Mouse (Mus musculus) liver, embryonic 12.5 days (tissue): ENCODE results near the gene Cwh43. TPM values are rescaled to one million over a fixed set of nuclear protein-coding genes. Genes with fewer than 3 reads are reported as not detected.
A peak's percentile ranks its signal among the peaks of the same experiment; 100 is the strongest.

Source experiments
- ATAC-seq: fragments of 200-750 bp; cut with Nextera tagmentation; 2 replicates; pipeline ENCODE4 v1.8.0; 2017; ENCODE audit warnings: moderate number of reproducible peaks, mild to moderate bottlenecking, moderate library complexity
- H3K27ac ChIP-seq: fragments of 300-500 bp; sonication (generic); 2 replicates; pipeline ENCODE4 v1.5.1; 2016; ENCODE audit warnings: mild to moderate bottlenecking
- H3K27me3 ChIP-seq: fragments of 300-500 bp; sonication (generic); replicated peaks from 2 replicates; pipeline ENCODE4 v1.6.1; 2016; ENCODE audit warnings: mild to moderate bottlenecking, moderate library complexity
- H3K36me3 ChIP-seq: fragments of 300-500 bp; sonication (generic); 2 replicates; pipeline ENCODE4 v1.6.1; 2016; ENCODE audit warnings: mild to moderate bottlenecking, moderate library complexity
- H3K4me1 ChIP-seq: fragments of 300-500 bp; sonication (generic); 2 replicates; pipeline ENCODE4 v1.6.1; 2016
- H3K4me2 ChIP-seq: fragments of 300-500 bp; sonication (generic); 2 replicates; pipeline ENCODE4 v1.6.1; 2016; ENCODE audit warnings: mild to moderate bottlenecking, moderate library complexity
- H3K4me3 ChIP-seq: fragments of 300-500 bp; sonication (generic); 2 replicates; pipeline ENCODE4 v1.5.1; 2016; ENCODE audit warnings: mild to moderate bottlenecking, moderate library complexity
- H3K9ac ChIP-seq: fragments of 300-500 bp; sonication (generic); 2 replicates; pipeline ENCODE4 v1.6.1; 2016; ENCODE audit warnings: mild to moderate bottlenecking, moderate library complexity
- H3K9me3 ChIP-seq: fragments of 300-500 bp; sonication (generic); replicated peaks from 2 replicates; pipeline ENCODE4 v1.6.1; 2016; ENCODE audit warnings: mild to moderate bottlenecking, moderate library complexity
- WGBS: fragments of 180-500 bp; shearing (Covaris S2); methylation state at CpG from one replicate; pipeline ENCODE4 v1.1.7; 2016; ENCODE audit not compliant: insufficient replicate concordance; 5-methylcytosine and 5-hydroxymethylcytosine counted together
- polyA plus RNA-seq: library from polyadenylated mRNA; unstranded; fragments of >200 nt; fragmentation: Nextera tagmentation; extraction: Ambion mirVana; gene quantifications from 2 replicates; pipeline ENCODE4 v1.2.1, GENCODE M21; 2016

Cwh43 gene
- polyA plus RNA-seq, 1 experiment from 2014 or later: not detected

- no peak overlapping the region for H3K9ac ChIP-seq
- peaks cover 17% of the 10 kb centered on the region; the same call in 1 of the 2 replicates for H3K27me3 ChIP-seq
- no peaks in the 10 kb centered on the region for H3K36me3 ChIP-seq
- H3K27ac ChIP-seq: no peak overlapping the region
- H3K4me1 ChIP-seq: no peaks in the 10 kb centered on the region
- no peak overlapping the region for H3K4me3 ChIP-seq
- 40% methylated on average over 3 of the region's 3 CpGs for WGBS
- no peaks in the 10 kb centered on the region for H3K9me3 ChIP-seq
- ATAC-seq: no peak
- no peak overlapping the region for H3K4me2 ChIP-seq
Measured at GRCm38 (mm10) chr5:73373184-73373583, 32.7 kb upstream of the Cwh43 start.

DNA sequence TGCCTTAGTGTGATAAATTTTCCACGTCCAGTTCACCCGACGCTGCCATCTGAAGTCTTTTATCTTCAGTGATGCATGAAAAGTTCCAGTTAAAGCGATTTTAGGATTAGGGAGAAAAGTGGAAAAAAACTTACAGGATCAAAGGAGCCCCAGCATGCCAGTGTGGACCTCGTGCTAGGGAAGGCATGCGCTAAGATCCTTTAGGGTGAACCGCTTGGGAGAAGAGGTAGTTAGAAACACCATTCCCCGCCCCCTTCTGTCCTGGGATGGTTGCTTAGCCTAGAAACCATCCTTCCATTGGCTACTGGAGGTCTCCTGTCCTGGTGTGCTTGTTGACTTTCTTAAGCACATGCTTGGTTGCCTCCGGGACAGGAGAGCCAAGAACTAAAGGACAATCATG, 29.8 kb upstream of the Cwh43 start:
- Histone ChIP-seq H3K36me3 (no peaks in the 10 kb centered on the region), H3K27ac (no peak overlapping the region), H3K9me3 (no peaks in the 10 kb centered on the region), H3K4me3 (no peak overlapping the region), H3K9ac (no peak overlapping the region), H3K4me1 (no peaks in the 10 kb centered on the region), H3K27me3 (peaks cover 23% of the 10 kb centered on the region), H3K4me2 (no peak overlapping the region)
- WGBS: 63% methylated on average over 9 of the region's 9 CpGs
- no peak for ATAC-seq

DNA sequence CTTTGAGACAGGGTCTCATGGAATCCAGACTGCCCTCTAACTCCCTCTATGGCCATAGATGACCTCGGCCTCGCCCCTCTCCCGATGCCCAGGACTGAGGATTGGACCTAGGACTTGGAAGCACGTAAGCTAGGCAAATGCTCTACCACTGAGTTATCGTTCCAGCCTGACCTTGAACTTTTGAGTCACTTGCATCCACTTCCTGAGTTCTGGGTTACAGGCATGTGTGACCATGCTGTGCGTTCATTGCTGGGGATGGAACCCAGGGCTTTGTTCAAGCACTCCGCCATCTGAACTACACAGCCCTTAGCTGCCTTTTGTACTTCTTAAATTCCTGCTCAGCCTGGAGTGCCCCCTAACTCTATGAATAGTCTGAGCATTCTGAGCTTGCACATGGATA, 29.4 kb upstream of the Cwh43 start:
- Histone ChIP-seq H3K27me3 (peaks cover 27% of the 10 kb centered on the region), H3K9ac (no peak overlapping the region), H3K4me3 (no peak overlapping the region), H3K36me3 (no peaks in the 10 kb centered on the region), H3K4me2 (no peak overlapping the region), H3K27ac (no peak overlapping the region), H3K4me1 (no peaks in the 10 kb centered on the region), H3K9me3 (no peaks in the 10 kb centered on the region)
- no peak for ATAC-seq
- 74% methylated on average over 7 of the region's 7 CpGs for WGBS

- no peaks in the 10 kb centered on the region for H3K4me1 ChIP-seq
- WGBS: 21% methylated on average over 3 of the region's 3 CpGs
- no peaks in the 10 kb centered on the region for H3K9me3 ChIP-seq
- no peaks in the 10 kb centered on the region for H3K36me3 ChIP-seq
- no peak overlapping the region for H3K27ac ChIP-seq
- peak; percentile 85 for ATAC-seq
- H3K27me3 ChIP-seq: peaks cover 30% of the 10 kb centered on the region
- no peak overlapping the region for H3K4me2 ChIP-seq
- H3K4me3 ChIP-seq: no peak overlapping the region
- H3K9ac ChIP-seq: no peak overlapping the region
Measured at GRCm38 (mm10) chr5:73379908-73380307, 26.0 kb upstream of the Cwh43 start.

DNA sequence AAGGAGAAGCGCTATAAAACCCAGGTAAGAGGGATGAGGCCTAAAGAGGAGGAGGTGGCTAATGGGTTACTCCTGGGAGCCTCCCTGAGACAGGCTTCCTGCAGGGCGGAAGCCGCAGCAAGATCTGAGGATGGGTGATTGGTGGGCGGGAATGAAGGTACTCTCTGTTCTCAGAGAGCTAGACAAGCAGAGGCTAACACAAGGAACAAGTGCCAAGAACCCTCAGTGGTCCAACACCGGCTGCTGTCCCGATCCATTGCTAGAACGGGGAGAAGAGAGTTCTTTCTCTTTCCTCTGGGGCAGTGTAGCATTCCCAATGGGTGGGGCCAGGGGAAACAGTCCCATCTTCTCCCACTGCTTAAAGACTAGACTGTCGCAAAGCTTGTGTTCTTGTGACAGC, 25.0 kb upstream of the Cwh43 start:
- no peak overlapping the region for H3K4me2 ChIP-seq
- no peak overlapping the region for H3K4me3 ChIP-seq
- no peaks in the 10 kb centered on the region for H3K4me1 ChIP-seq
- H3K27me3 ChIP-seq: peaks cover 22% of the 10 kb centered on the region
- 44% methylated on average over 8 of the region's 8 CpGs for WGBS
- no peak overlapping the region for H3K27ac ChIP-seq
- no peaks in the 10 kb centered on the region for H3K9me3 ChIP-seq
- ATAC-seq: no peak
- H3K36me3 ChIP-seq: no peaks in the 10 kb centered on the region
- no peak overlapping the region for H3K9ac ChIP-seq

DNA sequence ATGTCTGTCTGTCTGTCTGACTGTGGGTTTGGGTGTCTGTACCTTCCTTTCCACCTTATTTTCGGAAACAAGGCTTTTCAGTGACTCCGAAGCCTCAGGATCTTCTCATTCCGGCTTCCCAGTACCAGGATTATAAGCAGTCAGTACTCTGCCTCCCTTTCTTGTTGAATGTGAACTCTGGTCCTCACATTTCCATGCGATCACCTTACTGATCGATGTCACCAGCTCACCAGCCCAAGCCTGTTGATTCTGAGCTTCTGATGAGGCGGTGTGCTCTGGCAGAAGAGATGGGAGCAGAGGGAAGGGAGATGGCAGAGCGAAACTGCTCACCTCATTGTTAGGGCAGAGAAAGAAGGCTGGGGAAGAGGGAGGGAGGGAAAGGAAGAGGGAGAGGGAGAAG, 24.4 kb upstream of the Cwh43 start:
- Histone ChIP-seq H3K27me3 (peaks cover 22% of the 10 kb centered on the region), H3K4me3 (no peak overlapping the region), H3K27ac (no peak overlapping the region), H3K9me3 (no peaks in the 10 kb centered on the region), H3K4me1 (no peaks in the 10 kb centered on the region), H3K36me3 (no peaks in the 10 kb centered on the region), H3K4me2 (no peak overlapping the region), H3K9ac (no peak overlapping the region)
- ATAC-seq: no peak
- WGBS: 72% methylated on average over 7 of the region's 7 CpGs

GRCm38 (mm10) chr5:73381976-73382540, 23.8 kb upstream of the Cwh43 start:
- Histone ChIP-seq H3K27ac (no peak overlapping the region), H3K36me3 (no peaks in the 10 kb centered on the region), H3K9me3 (no peaks in the 10 kb centered on the region), H3K4me3 (no peak overlapping the region), H3K4me1 (no peaks in the 10 kb centered on the region), H3K9ac (no peak overlapping the region), H3K4me2 (no peak overlapping the region), H3K27me3 (peaks cover 22% of the 10 kb centered on the region)
- ATAC-seq: no peak
- WGBS: 64% methylated on average over 9 of the region's 9 CpGs

DNA sequence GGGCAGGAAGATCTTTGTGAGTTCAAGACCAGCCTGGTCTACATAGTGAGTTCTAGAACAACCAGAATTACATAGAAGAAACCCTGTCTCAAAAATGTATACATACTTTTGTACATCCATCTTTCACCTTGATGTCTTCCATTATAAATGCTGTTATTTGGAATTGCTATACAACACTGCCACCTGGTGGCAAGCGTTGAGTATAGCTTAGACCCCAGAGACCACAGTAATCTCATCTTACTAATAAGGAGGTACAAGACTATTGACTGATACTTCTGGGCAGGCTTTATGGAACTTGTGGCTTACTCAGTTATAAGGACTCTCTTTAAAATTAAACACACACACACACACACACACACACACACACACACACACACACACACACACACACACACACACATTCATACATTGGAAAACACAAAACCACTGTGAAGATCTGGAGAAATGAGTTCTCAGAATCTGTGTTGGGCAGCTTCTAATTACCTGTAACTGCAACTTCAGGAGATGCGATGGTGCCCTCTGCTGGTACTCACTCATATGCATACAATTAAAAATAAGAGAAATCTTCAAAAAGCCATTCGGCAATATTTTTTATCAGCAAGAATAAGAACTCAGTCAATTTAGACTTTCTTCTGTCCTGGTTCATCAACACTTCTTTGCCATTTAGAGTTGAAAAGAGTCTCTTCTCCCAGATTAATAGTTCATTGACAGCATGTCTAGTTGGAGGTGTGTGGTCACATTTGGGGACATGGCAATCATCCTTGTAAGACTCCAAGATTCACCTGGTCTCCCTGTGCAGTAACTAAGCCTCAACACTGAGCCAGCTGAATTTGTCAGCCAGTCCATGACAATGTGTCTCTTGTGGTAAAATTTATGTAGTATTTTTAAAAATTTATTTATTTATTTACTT, 22.9 kb upstream of the Cwh43 start:
- ATAC-seq: no peak
- H3K27ac ChIP-seq: no peak overlapping the region
- no peaks in the 10 kb centered on the region for H3K36me3 ChIP-seq
- peaks cover 22% of the 10 kb centered on the region for H3K27me3 ChIP-seq
- 25% methylated on average over 3 of the region's 3 CpGs for WGBS
- H3K4me3 ChIP-seq: no peak overlapping the region
- no peaks in the 10 kb centered on the region for H3K9me3 ChIP-seq
- no peak overlapping the region for H3K4me2 ChIP-seq
- H3K9ac ChIP-seq: no peak overlapping the region
- no peaks in the 10 kb centered on the region for H3K4me1 ChIP-seq

DNA sequence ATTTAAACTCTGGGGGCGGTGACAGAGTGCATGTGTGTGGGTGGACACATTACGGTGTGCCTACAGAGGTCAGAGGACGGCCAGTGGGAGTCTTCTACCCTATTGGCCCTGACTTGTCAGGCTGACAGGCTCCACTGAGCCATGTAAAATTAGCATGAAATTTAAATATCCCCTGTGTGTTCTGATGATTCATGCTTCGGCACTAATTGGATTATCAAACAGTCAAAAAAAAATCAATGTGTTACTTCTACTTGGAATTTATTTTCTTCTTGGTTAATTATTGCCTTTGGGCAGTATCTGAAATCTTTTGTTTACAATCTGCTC, 22.3 kb upstream of the Cwh43 start:
- Histone ChIP-seq H3K36me3 (no peaks in the 10 kb centered on the region), H3K4me2 (no peak overlapping the region), H3K4me3 (no peak overlapping the region), H3K9me3 (no peaks in the 10 kb centered on the region), H3K4me1 (no peaks in the 10 kb centered on the region), H3K9ac (no peak overlapping the region), H3K27ac (no peak overlapping the region), H3K27me3 (peaks cover 22% of the 10 kb centered on the region)
- 68% methylated on average over 4 of the region's 4 CpGs for WGBS
- no peak for ATAC-seq

DNA sequence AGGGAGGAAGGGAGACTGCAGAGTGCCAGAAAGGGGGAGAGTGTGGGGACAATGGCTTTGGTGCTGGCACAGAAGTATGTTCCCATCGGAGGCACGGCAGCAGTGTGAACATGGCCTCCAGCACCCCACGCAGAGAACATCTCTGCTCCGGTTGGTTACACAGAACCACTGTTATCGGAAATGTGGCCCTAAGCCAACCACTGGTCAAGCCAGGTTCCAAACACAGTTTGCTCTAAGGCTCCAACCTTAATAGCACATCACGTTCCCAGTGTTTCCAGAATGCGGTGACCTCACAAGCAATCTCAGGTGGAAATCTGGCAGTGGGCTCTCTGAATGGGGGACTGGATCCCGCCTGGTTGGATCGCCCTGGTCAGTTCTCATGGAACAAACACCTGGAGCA, 12.8 kb upstream of the Cwh43 start:
- Histone ChIP-seq H3K36me3 (no peaks in the 10 kb centered on the region), H3K27me3 (0 out of 2 replicates have a peak, but pooled peaks cover 2% of the 10 kb centered on the region), H3K9me3 (no peaks in the 10 kb centered on the region), H3K4me1 (no peaks in the 10 kb centered on the region), H3K27ac (no peak overlapping the region), H3K4me3 (no peak overlapping the region), H3K9ac (no peak overlapping the region), H3K4me2 (no peak overlapping the region)
- ATAC-seq: no peak
- WGBS: 83% methylated on average over 9 of the region's 9 CpGs

- WGBS: 47% methylated on average over 7 of the region's 7 CpGs
- Histone ChIP-seq H3K36me3 (no peaks in the 10 kb centered on the region), H3K4me2 (no peak overlapping the region), H3K27ac (no peak overlapping the region), H3K4me3 (no peak overlapping the region), H3K9me3 (no peaks in the 10 kb centered on the region), H3K9ac (no peak overlapping the region), H3K4me1 (no peaks in the 10 kb centered on the region), H3K27me3 (peaks cover 32% of the 10 kb centered on the region)
- ATAC-seq: no peak
Measured at GRCm38 (mm10) chr5:73399768-73400526, 5.9 kb upstream of the Cwh43 start.

- H3K9ac ChIP-seq: no peak overlapping the region
- no peaks in the 10 kb centered on the region for H3K9me3 ChIP-seq
- peaks cover 45% of the 10 kb centered on the region for H3K27me3 ChIP-seq
- H3K27ac ChIP-seq: no peak overlapping the region
- no peaks in the 10 kb centered on the region for H3K36me3 ChIP-seq
- peaks cover 4% of the 10 kb centered on the region; the same call in 1 of the 2 replicates for H3K4me1 ChIP-seq
- no peak for ATAC-seq
- no peak overlapping the region for H3K4me2 ChIP-seq
- H3K4me3 ChIP-seq: no peak overlapping the region
- 32% methylated on average over 5 of the region's 5 CpGs for WGBS
Measured at GRCm38 (mm10) chr5:73401341-73401740, 4.5 kb upstream of the Cwh43 start.
